Mouse (Mus musculus) embryonic facial prominence, embryonic 14.5 days (tissue): Measurements from ENCODE around the gene Cyp4f40. TPM values are rescaled to one million over a fixed set of nuclear protein-coding genes. Genes with fewer than 3 reads are reported as not detected.

ENCODE experiments used
- ATAC-seq: fragments of 200-750 bp; cut with Nextera tagmentation; 2 replicates; pipeline ENCODE4 v1.8.0; 2017; ENCODE audit warnings: low read depth, moderate number of reproducible peaks, moderate TSS enrichment
- DNase-seq: peaks from one replicate; pipeline ENCODE4 v3.0.0-alpha.2; 2015; ENCODE audit warnings: low spot score
- H3K27ac ChIP-seq: fragments of 300-500 bp; sonication (generic); replicated peaks from 2 replicates; pipeline ENCODE4 v1.5.1; 2014; ENCODE audit warnings: low read depth, mild to moderate bottlenecking, low read length, moderate library complexity
- H3K27me3 ChIP-seq: fragments of 300-500 bp; sonication (generic); replicated peaks from 2 replicates; pipeline ENCODE4 v1.6.1; 2014; ENCODE audit warnings: low read length; ENCODE audit not compliant: control insufficient read depth, insufficient read depth
- H3K36me3 ChIP-seq: fragments of 300-500 bp; sonication (generic); 2 replicates; pipeline ENCODE4 v1.6.1; 2014; ENCODE audit warnings: low read length, mixed read lengths; ENCODE audit not compliant: control insufficient read depth, insufficient read depth
- H3K4me1 ChIP-seq: fragments of 300-500 bp; sonication (generic); 2 replicates; pipeline ENCODE4 v1.6.1; 2014; ENCODE audit warnings: antibody characterized with exemption, low read length; ENCODE audit not compliant: control insufficient read depth, insufficient read depth
- H3K4me2 ChIP-seq: fragments of 300-500 bp; sonication (generic); 2 replicates; pipeline ENCODE4 v1.6.1; 2014; ENCODE audit warnings: low read depth, mild to moderate bottlenecking, low read length, moderate library complexity, mixed read lengths
- H3K4me3 ChIP-seq: fragments of 300-500 bp; sonication (generic); 2 replicates; pipeline ENCODE4 v1.5.1; 2014; ENCODE audit warnings: low read depth, mild to moderate bottlenecking, low read length
- H3K9ac ChIP-seq: fragments of 300-500 bp; sonication (generic); 2 replicates; pipeline ENCODE4 v1.6.1; 2014; ENCODE audit warnings: low read depth, mild to moderate bottlenecking, low read length, moderate library complexity, mixed read lengths
- H3K9me3 ChIP-seq: fragments of 300-500 bp; sonication (generic); 2 replicates; pipeline ENCODE4 v1.6.1; 2016; ENCODE audit warnings: low read length; ENCODE audit not compliant: control insufficient read depth
- WGBS: fragments of 180-500 bp; shearing (Covaris S2); extraction: QIAGEN DNeasy Blood & Tissue Kit; methylation state at CpG from one replicate; pipeline ENCODE4 v1.1.7; 2014; 5-methylcytosine and 5-hydroxymethylcytosine counted together
- polyA plus RNA-seq: library from polyadenylated mRNA; unstranded; fragments of >200 nt; fragmentation: Nextera tagmentation; extraction: Ambion mirVana; gene quantifications from 2 replicates; pipeline ENCODE4 v1.2.1, GENCODE M21; 2014

The Cyp4f40 gene
- polyA plus RNA-seq, 1 experiment from 2014 or later, result not detected

DNA sequence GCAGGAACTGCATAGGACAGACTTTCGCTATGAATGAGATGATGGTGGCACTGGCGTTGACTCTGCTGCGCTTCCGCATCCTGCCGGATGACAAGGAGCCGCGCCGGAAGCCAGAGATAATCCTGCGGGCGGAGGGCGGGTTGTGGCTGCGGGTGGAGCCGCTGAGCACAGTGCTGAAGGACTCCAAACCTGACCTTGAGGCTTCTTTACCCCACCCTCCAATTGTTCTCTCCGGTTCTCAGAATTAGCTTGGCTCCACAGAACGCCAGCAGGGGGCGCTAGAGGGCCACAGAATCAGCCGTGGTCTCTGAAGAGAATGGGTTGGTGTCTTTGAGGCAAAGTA lies 23.8 kb upstream of the Cyp4f40 start:
- no peaks in the 10 kb centered on the region for H3K4me1 ChIP-seq
- H3K27me3 ChIP-seq, result no peaks in the 10 kb centered on the region
- no peaks in the 10 kb centered on the region for H3K36me3 ChIP-seq
- no peak overlapping the region for H3K27ac ChIP-seq
- ATAC-seq (peak; percentile 84), DNase-seq (peak; percentile 76)
- H3K4me2 ChIP-seq, result peak overlapping the region; percentile 66
- no peaks in the 10 kb centered on the region for H3K9me3 ChIP-seq
- H3K4me3 ChIP-seq, result peak overlapping the region; percentile 35
- WGBS, result 0% methylated on average over 15 of the region's 17 CpGs
- peak overlapping the region; percentile 66 for H3K9ac ChIP-seq

DNA sequence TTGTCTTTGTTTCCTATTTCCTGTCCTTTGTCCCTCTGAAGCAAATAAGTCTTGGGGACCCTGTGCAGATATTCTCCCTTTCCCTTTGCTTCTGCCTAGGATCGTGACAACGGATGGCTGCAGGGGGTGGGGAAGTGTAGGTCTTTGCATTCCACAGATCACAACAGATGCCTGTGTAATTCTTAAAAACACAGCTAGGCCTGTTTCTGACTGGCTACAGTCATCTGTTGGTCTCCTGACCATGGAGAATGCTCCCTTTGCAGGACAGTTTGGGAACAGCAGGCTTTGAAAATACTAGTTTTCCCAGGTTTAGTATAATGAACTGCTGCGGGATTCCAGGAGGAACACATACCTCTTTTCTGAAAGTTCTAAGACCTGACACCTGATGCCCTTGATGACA lies 22.4 kb upstream of the Cyp4f40 start:
- ATAC-seq (no peak), DNase-seq (no peak)
- Histone ChIP-seq H3K4me3 (no peak overlapping the region), H3K9ac (no peak overlapping the region), H3K4me1 (no peaks in the 10 kb centered on the region), H3K4me2 (no peak overlapping the region), H3K27ac (no peak overlapping the region), H3K36me3 (no peaks in the 10 kb centered on the region), H3K27me3 (no peaks in the 10 kb centered on the region), H3K9me3 (no peaks in the 10 kb centered on the region)
- 48% methylated on average over 3 of the region's 3 CpGs for WGBS

DNA sequence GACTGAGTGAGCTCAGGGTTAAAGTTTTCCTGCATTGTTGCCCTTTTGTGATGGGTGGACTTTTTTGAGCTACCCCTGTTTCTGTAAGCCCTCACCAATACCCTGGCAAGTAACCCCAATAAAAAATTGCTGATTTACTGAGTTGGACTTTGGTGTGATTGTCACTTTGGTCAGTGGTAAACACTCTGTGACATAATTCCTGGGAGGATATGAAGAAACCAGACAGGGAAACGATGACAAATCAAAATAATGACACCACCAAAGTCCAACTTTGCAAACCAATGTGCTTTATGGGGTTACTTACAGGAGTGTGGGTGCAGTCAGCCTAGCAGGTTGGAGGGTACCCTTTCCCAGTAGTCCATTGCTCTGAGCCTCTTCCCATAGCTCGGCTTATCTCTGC lies 21.5 kb upstream of the Cyp4f40 start:
- Histone ChIP-seq H3K36me3 (no peaks in the 10 kb centered on the region), H3K9ac (no peak overlapping the region), H3K9me3 (no peaks in the 10 kb centered on the region), H3K4me1 (no peaks in the 10 kb centered on the region), H3K27ac (no peak overlapping the region), H3K4me3 (no peak overlapping the region), H3K27me3 (no peaks in the 10 kb centered on the region), H3K4me2 (no peak overlapping the region)
- WGBS, result 71% methylated on average over 2 of the region's 2 CpGs
- DNase-seq, result no peak
- ATAC-seq, result no peak

DNA sequence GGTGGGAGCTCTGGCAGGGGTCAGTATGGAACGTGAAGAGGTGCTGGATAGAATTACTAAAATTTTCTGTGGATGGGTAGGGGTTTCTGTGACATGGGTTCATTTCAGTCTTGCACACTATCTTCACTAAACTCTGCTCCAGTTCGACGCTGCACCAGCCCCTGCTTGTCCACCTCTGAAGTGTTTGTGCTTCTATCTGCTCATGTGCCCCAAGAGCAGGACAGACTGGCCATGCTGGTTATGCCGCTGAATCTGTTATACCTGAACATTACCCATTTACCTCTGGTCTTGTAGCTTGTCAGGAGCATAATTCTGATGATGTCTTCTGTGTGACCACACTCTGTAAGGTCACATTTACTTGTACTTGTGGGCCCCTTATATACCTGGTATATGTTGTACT lies 12.1 kb upstream of the Cyp4f40 start:
- Histone ChIP-seq H3K27me3 (no peaks in the 10 kb centered on the region), H3K27ac (no peak overlapping the region), H3K9ac (no peak overlapping the region), H3K4me1 (no peaks in the 10 kb centered on the region), H3K4me2 (no peak overlapping the region), H3K36me3 (no peaks in the 10 kb centered on the region), H3K9me3 (no peaks in the 10 kb centered on the region), H3K4me3 (no peak overlapping the region)
- ATAC-seq (no peak), DNase-seq (no peak)
- WGBS, result 81% methylated on average over 4 of the region's 4 CpGs

DNA sequence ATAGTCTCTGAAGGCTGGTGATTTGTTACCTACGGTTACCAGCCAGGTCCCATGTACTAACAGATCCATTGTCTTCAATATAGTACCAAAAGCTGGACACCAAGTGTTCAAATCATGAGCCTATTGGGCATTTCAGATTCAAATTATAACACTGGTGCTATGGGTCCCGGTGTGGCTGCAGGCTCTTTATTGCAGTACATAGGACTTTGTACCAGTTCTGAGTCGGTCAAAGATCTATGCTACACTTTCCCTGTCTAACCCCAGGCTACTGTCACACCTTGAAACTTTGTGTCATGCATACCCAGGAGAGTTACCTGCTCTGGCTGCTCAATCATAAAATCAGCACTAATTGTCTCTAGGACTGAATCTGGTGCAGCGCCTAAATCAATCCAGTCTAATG lies 4.8 kb upstream of the Cyp4f40 start:
- 87% methylated on average over 4 of the region's 4 CpGs for WGBS
- ATAC-seq, result no peak

DNA sequence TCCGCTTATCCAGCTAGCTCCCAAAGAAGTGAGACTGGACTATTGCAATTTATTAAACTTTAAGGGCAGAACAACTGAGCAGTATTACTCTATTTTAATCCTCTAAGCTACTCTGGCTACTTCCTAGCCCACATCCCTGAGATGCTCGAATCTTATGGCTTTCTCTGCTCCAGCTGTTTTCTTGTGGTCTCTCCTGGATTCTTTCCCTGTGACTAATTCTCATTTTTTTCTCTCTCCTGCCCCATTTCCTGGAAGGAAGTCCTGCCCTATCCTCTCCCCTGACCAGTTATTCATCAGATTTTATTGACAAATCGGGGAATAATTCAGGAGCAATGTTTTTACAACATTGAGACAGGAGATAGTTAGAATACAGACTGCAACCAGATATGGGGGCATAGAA lies 1.7 kb upstream of the Cyp4f40 start:
- 67% methylated on average over 3 of the region's 3 CpGs for WGBS
- H3K4me2 ChIP-seq, result no peak overlapping the region
- no peaks in the 10 kb centered on the region for H3K27me3 ChIP-seq
- no peak overlapping the region for H3K27ac ChIP-seq
- no peak for ATAC-seq
- H3K9me3 ChIP-seq, result no peaks in the 10 kb centered on the region
- no peaks in the 10 kb centered on the region for H3K4me1 ChIP-seq
- H3K9ac ChIP-seq, result no peak overlapping the region
- H3K4me3 ChIP-seq, result no peak overlapping the region
- H3K36me3 ChIP-seq, result no peaks in the 10 kb centered on the region
- DNase-seq, result no peak

More for the DNA sequence above, 4.8 kb upstream of the Cyp4f40 start:
- H3K9ac ChIP-seq, result no peak overlapping the region
- no peak overlapping the region for H3K4me3 ChIP-seq
- H3K4me1 ChIP-seq, result no peaks in the 10 kb centered on the region
- no peaks in the 10 kb centered on the region for H3K9me3 ChIP-seq
- DNase-seq, result no peak
- no peaks in the 10 kb centered on the region for H3K36me3 ChIP-seq
- H3K27me3 ChIP-seq, result no peaks in the 10 kb centered on the region
- no peak overlapping the region for H3K27ac ChIP-seq
- H3K4me2 ChIP-seq, result no peak overlapping the region

DNA sequence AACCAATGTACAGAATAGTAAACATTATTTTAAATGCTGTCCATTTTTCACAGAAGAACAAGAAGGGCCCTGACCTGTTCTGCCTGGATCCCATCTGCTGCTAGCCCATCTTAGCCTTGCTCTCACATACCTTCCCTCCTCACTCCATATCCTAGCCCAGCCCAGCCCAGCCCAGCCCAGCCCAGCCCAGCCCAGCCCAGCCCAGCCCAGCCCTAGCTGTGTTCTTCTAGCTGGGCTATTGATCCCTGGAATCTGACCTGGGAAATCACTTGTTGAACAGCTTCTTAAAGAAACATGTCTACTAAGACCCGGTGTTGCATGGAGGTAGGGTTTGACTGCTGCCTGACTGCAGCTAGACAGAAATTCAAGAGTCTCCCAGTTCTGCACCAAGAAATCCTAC lies 454 bp upstream of the Cyp4f40 start:
- WGBS, result 91% methylated on average over 1 of the region's 1 CpGs
- H3K4me1 ChIP-seq, result no peaks in the 10 kb centered on the region
- H3K4me3 ChIP-seq, result no peak overlapping the region
- H3K27me3 ChIP-seq, result no peaks in the 10 kb centered on the region
- no peak overlapping the region for H3K9ac ChIP-seq
- DNase-seq (no peak), ATAC-seq (no peak)
- H3K4me2 ChIP-seq, result no peak overlapping the region
- H3K9me3 ChIP-seq, result no peaks in the 10 kb centered on the region
- no peaks in the 10 kb centered on the region for H3K36me3 ChIP-seq
- H3K27ac ChIP-seq, result no peak overlapping the region

DNA sequence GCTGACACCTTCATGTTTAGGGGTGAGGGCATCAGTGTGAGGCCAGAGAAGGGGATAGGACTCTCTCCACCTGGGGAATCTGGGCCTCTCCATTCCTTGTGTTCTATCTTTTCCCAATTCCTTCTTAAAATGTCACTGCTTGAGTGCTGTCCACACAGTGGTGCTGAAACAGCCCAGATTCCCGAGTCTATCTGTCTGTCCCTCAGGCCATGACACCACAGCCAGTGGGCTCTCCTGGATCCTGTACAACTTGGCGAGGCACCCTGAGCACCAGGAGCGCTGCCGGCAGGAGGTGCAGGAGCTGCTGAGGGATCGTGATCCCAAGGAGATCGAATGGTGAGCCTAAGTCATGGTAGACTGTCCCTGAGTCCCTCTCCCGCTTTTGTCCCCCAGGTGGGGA lies 15.3 kb downstream of the Cyp4f40 start:
- DNase-seq (no peak), ATAC-seq (no peak)
- H3K4me1 ChIP-seq, result no peaks in the 10 kb centered on the region
- 63% methylated on average over 7 of the region's 7 CpGs for WGBS
- H3K27me3 ChIP-seq, result no peaks in the 10 kb centered on the region
- H3K9me3 ChIP-seq, result no peaks in the 10 kb centered on the region
- no peaks in the 10 kb centered on the region for H3K36me3 ChIP-seq
- H3K4me2 ChIP-seq, result no peak overlapping the region
- H3K27ac ChIP-seq, result no peak overlapping the region
- H3K4me3 ChIP-seq, result no peak overlapping the region
- no peak overlapping the region for H3K9ac ChIP-seq

DNA sequence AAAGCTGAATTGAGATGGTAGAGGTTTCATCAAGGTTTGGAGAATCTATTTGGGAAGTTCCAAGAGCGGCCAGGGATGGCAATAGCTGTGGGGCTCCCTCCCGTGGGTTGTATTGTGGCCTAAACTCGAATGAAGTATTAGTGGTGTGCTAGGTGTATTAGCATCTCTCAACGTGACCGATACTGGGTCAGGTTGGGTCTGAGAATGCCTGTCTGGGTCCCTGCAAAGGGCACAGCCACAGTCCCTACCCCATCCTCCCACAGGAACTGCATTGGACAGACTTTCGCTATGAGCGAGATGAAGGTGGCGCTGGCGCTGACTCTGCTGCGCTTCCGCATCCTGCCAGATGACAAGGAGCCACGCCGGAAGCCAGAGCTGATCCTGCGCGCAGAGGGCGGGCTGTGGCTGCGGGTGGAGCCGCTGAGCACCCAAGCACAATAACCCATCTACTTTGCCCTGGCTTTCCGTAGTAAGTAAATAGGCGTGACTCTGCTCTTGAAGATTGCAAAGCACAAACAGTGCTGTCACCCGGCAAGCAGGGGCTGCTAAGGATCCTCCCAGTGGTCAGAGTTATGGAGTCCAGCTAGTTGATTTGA lies 17.4 kb downstream of the Cyp4f40 start:
- Histone ChIP-seq H3K9me3 (no peaks in the 10 kb centered on the region), H3K4me2 (peak overlapping the region; percentile 18; the same call in 1 of the 2 replicates), H3K36me3 (no peaks in the 10 kb centered on the region), H3K4me3 (no peak overlapping the region), H3K4me1 (no peaks in the 10 kb centered on the region), H3K9ac (no peak overlapping the region), H3K27ac (no peak overlapping the region), H3K27me3 (no peaks in the 10 kb centered on the region)
- ATAC-seq (no peak), DNase-seq (peak; percentile 2)
- WGBS, result 37% methylated on average over 19 of the region's 21 CpGs
